Mouse (Mus musculus) CD4-positive naive resting alpha-beta T cell, adult 76 days (primary cell): Measurements from ENCODE around the gene Mef2b. TPM values are rescaled to one million over a fixed set of nuclear protein-coding genes. Genes with fewer than 3 reads are reported as not detected.

Experiments
- total RNA-seq: library from RNA; stranded (reverse); gene quantifications from one replicate; pipeline ENCODE4 v1.2.4, GENCODE M21; 2023

Mef2b gene
- 3.4 TPM for total RNA-seq

DNA sequence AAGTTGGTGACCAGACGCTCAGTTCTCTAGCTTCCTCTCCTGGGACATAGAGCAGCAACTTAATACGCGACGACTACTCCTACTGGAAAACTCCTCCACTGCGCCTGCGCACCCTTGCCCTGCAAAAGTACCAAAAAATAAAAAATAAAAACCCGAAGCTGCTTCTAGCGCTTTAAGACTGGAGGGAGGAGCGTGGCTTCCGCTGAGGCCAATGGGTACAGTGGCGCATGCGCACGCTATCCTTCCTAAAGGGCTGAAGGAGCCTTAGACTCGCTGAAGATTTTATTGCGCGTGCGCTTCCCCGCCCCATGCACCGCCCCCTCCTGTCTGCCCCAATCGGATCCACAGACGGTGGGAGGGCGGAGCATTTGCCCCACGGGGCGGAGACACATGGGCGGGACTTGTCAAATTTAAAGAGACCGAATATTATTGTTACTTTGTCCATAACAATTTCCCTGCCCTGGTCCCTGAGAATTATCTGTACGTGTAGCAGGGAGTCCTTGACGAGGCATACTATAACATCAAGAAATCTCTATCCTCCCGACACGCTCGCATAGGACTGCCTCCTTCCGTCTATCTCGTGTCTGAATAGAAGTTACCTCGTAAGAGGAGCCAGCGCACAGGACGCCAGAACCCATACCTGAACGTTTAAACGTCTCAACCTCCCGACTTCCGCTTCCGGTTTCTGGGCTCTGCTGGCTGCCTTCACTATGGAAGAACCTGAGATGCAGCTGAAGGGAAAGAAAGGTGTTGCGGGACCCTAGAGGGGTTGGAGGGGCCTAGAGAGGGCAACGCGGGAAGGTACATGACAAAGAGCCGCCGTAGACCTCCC, at the start of gene Mef2b, which contains the start of the genes Rfxank and Borcs8:
Gene Mef2b (plus strand): TSS at position 686 of the 832 bp plus-strand sequence.
Gene Rfxank (minus strand): TSS at position 129 of the 832 bp plus-strand sequence.
Gene Borcs8 (plus strand): TSS at position 474 of the 832 bp plus-strand sequence.

GRCm38 (mm10) chr8:70120667-70121066, 18.8 kb upstream of the Mef2b start, which contains the start of gene Ncan:
Gene Ncan (minus strand): TSS chr8:70120873.

DNA sequence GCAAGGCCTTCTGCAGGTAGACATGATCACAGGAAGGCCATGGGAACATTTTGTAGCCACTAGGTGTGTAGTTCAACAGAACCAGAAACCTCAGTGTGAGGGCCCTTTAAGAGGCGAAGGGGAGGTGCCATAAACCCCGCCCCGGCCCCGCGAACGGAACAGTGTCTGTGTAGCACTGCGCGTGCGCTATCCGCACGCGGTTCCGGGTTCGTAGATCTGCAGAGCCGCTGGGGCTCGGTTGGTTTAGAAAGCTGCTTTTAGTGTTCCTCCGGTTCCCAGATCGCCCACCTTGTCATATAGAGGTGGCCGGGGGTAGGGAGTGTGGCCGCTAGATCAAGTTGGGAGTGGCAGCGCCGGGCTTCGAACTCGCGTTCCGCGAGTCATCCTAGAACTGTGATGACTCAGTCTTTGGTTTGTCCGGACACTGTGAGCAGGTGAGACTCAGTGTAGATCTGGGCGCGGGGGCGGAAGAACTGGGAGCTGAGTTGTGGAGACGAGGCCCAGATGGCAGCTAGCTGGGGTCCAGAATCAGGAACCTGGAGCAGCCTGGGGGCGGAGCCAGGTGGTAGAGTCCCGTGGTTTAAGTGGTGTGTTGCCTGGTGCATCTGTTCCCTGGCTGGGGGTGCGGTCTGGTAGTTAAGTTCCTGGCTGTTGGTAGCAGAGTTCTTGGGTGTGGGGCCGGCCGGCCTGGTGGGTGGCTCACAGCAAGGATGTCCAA, 8.2 kb upstream of the Mef2b start, which contains the start of gene Nr2c2ap:
Gene Nr2c2ap (plus strand): TSS at position 168 of the 718 bp plus-strand sequence.

GRCm38 (mm10) chr8:70172043-70172681, 32.7 kb downstream of the Mef2b start, which contains the start of gene Tmem161a:
Gene Tmem161a (plus strand): TSS chr8:70172356.

GRCm38 (mm10) chr8:70212112-70213055, 72.9 kb downstream of the Mef2b start, which contains the start of gene Slc25a42:
Gene Slc25a42 (minus strand): TSS chr8:70212305.

Other genes starting within 250 kb of the Mef2b start
- gene Tssk6, start 237.5 kb upstream of the Mef2b start, total RNA-seq, result 0.44 TPM
- gene Ndufa13, start 237.2 kb upstream of the Mef2b start, total RNA-seq, result 46.0 TPM
- gene Yjefn3, start 237.0 kb upstream of the Mef2b start, total RNA-seq, result 1.1 TPM
- 75.0 TPM for gene Gatad2a, start 143.3 kb upstream of the Mef2b start, total RNA-seq
- gene Mau2, start 97.0 kb upstream of the Mef2b start, total RNA-seq, result 136 TPM
- gene Sugp1, start 96.9 kb upstream of the Mef2b start, total RNA-seq, result 52.8 TPM
- gene Tm6sf2, start 66.8 kb upstream of the Mef2b start, total RNA-seq, result not detected
- not detected for gene Hapln4, start 56.3 kb upstream of the Mef2b start, total RNA-seq
- not detected for gene Ncan, start 18.8 kb upstream of the Mef2b start, total RNA-seq
- gene Nr2c2ap, start 8.4 kb upstream of the Mef2b start, total RNA-seq, result 24.6 TPM
- gene Rfxank, start 557 bp upstream of the Mef2b start, total RNA-seq, result 25.9 TPM
- gene Borcs8, start 212 bp upstream of the Mef2b start, total RNA-seq, result 55.2 TPM
- 48.1 TPM for gene Tmem161a, start 32.6 kb downstream of the Mef2b start, total RNA-seq
- 9.9 TPM for gene Slc25a42, start 72.6 kb downstream of the Mef2b start, total RNA-seq
- gene Sugp2, start 94.5 kb downstream of the Mef2b start, total RNA-seq, result 72.7 TPM
- gene Armc6, start 94.8 kb downstream of the Mef2b start, total RNA-seq, result 6.4 TPM
- 6.3 TPM for gene Homer3, start 143.1 kb downstream of the Mef2b start, total RNA-seq
- gene Ddx49, start 162.8 kb downstream of the Mef2b start, total RNA-seq, result 81.1 TPM
- gene Cope, start 162.8 kb downstream of the Mef2b start, total RNA-seq, result 115 TPM
- not detected for gene Cers1, start 176.1 kb downstream of the Mef2b start, total RNA-seq
- not detected for gene Gdf1, start 190.1 kb downstream of the Mef2b start, total RNA-seq
- gene Upf1, start 213.6 kb downstream of the Mef2b start, total RNA-seq, result 71.3 TPM
- gene Comp, start 233.8 kb downstream of the Mef2b start, total RNA-seq, result not detected